Mouse (Mus musculus) brain, embryonic 14.5 days (tissue): ENCODE measurements around the gene Hsd11b2. TPM values are rescaled to one million over a fixed set of nuclear protein-coding genes. Genes with fewer than 3 reads are reported as not detected.

Experiments used
- DNase-seq: peaks from one replicate; pipeline ENCODE4 v3.0.0-alpha.2; 2011; ENCODE audit warnings: low read depth
- CTCF ChIP-seq: fragments of 200-500 bp; IDR thresholded peaks from 2 replicates; pipeline ENCODE4 v1.5.1; 2012; ENCODE audit warnings: inconsistent platforms, mild to moderate bottlenecking, moderate library complexity, borderline replicate concordance; ENCODE audit not compliant: insufficient read depth, insufficient read length; ENCODE audit errors: extremely low read depth
- POLR2A ChIP-seq: fragments of 200-500 bp; IDR thresholded peaks from 2 replicates; pipeline ENCODE4 v1.6.1; 2012; ENCODE audit warnings: mild to moderate bottlenecking, inconsistent platforms, borderline replicate concordance; ENCODE audit not compliant: poor library complexity, insufficient read depth, insufficient read length, severe bottlenecking; ENCODE audit errors: extremely low read depth
- polyA plus RNA-seq: library from polyadenylated mRNA; depleted of rRNA; stranded (reverse); fragments of >200 nt; gene quantifications from 2 replicates; pipeline ENCODE4 v1.2.3, GENCODE M21; 2012

Hsd11b2 gene
- polyA plus RNA-seq, 1 experiment = 12.1 TPM

DNA sequence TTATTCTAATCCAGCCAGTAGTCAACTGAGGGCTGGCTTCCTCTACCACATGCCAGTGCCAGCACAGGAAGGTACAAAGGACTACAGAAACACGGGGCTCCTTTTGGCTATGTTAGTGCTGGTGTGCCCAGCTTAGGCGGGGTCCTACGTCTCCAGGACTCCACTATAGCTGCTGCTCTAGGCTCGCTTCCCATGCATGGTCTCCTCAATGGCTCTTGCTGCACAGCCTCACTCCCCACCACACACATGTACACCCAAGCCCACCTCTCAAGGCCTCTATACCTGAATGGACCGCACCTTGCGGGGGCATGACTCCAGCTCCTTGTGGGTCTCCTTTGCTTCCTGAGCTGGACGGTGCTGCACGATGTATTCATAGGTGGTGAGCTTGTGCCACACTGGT is 42.8 kb upstream of the Hsd11b2 start:
- no peak for DNase-seq
- TF ChIP-seq CTCF (no peak), POLR2A (no peak)

DNA sequence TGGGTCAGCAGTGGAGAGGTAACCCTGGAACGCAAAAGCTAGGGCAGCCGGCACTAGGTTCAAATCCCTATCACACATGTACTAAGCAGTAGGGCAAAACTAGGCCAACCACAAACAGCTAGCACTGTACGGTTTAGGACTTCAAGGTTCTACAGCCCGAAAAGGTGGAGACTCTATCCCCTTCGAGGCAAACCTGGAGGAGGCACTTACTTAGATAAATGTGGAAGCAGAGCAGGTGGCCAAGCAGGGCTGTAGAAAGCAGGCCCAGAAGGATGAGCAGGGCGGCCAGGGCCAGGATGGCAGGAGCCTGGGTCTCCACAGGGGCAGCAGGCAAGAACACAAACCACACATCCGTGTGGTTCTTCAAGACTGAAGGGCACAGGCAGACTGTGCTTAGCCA is 42.4 kb upstream of the Hsd11b2 start:
- DNase-seq = no peak
- TF ChIP-seq POLR2A = no peak
- TF ChIP-seq CTCF = no peak

DNA sequence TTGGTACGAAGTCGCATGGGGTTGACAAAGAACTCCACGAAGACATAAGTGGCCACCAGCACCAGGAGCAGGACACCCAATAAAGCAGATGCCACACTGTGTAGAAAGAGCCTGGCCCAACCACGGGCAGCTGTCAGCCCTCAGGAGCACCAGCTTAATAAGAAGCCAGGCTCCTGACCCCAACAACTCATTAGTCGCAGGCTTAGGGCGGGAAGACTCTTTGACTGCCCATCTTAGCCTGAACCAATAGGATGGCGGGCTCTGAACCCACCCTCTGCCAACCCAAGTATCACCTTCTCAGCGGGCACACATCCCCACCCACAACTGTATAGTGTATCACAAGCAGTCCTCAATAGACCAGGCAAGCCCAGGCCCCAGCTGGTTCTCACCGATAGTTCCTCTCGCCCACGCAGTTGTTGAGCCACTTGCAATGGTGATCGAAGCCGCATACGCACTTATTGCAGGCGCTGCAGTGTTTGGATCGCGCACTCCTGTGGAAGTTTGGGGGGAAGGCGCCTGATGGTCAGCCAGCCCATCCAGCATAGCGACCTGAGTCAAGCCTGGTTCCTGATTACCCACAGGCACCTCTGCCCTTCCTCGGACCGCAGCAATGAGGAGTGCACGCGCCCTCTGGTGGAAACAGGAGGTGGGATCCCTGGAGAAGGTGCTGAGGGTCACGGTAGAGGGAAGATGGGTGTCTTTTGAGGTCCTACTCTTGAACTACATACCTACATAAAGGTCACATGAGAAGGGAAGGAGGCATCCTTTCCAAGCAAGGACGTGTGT is 41.7 kb upstream of the Hsd11b2 start:
- TF ChIP-seq POLR2A (no peak), CTCF (peak; percentile 81)
- no peak for DNase-seq

DNA sequence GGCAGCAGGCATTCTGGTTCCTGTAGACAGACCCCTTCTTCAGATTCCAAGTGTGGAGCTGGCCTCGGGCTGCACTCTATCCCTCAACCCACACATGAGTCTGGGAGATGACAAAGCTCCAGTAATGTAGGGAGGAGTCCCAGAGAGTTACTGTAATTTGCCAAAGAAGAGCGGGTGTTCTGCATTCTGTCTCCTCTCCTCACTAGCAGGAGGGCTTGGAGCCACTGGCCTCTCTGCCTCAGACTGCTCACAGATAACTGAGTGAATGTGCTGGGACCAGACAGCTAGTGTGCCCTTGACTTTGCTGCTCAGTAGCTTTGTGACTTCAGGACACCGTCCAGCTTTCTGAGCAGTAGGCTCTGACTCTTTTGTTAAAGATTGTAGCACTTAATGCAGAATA is 40.8 kb upstream of the Hsd11b2 start:
- no peak for DNase-seq
- TF ChIP-seq POLR2A (no peak), CTCF (no peak)

DNA sequence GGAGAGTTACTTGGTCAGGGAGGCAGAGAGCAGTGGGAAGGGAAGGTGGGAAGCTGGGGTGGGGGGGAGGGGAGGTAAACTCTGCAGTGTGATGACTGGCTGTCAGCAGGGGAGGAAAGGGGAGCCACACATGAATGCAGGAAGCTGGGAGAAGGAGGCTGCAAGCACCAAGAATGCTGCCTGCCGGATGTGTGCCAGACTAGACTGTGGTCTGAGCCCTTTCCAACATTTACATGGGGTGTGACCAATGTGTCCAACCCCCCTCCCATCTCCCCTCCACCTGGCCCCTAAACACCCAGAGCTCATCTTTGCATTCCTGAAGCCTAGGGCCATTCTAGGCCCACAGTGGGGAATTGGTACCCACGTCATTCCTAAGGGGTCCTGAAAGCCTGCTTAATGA is 37.5 kb upstream of the Hsd11b2 start:
- DNase-seq = no peak
- TF ChIP-seq CTCF (no peak), POLR2A (no peak)

DNA sequence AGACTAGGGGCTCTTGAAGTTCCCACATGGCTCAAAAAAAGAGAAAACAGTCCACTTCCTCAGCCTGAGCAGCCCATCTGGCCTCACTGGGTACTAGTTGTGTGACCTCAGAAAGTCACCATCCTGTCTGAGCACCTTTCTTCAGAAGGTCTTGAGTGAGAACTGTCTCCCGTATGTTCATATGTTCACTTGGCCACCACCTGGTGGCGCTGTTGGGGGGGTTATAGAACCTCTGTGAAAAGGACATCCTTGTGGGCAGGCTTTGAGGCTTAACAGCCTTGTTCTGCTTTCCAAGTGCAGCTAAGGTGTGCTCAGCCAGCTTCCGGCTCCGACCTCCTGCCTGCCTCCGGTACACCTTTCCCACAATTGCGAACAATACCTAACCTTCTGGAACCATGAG is 37.1 kb upstream of the Hsd11b2 start:
- no peak for DNase-seq
- TF ChIP-seq POLR2A (no peak), CTCF (peak; percentile 62; the same call in 1 of the 2 replicates)

DNA sequence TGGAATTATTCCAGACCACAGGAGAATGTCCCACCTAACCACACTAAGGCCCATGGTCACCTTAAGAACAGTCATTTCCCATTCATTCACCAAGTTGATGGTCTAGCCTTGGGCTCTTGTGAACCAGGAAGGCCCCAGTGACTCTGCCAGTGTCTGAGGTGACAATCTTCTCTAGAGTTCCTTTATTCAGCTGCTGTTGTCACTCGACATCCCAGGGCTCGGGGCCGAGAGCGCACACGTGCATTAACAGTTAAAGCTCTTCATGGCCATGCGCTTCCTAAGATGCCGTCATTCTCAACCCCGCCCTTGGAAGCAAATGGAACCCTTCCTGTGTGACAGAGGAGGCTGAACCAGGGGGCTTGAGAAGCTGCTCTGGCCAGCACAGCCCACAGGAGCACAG is 36.4 kb upstream of the Hsd11b2 start:
- TF ChIP-seq CTCF = no peak
- TF ChIP-seq POLR2A = no peak
- DNase-seq = no peak

DNA sequence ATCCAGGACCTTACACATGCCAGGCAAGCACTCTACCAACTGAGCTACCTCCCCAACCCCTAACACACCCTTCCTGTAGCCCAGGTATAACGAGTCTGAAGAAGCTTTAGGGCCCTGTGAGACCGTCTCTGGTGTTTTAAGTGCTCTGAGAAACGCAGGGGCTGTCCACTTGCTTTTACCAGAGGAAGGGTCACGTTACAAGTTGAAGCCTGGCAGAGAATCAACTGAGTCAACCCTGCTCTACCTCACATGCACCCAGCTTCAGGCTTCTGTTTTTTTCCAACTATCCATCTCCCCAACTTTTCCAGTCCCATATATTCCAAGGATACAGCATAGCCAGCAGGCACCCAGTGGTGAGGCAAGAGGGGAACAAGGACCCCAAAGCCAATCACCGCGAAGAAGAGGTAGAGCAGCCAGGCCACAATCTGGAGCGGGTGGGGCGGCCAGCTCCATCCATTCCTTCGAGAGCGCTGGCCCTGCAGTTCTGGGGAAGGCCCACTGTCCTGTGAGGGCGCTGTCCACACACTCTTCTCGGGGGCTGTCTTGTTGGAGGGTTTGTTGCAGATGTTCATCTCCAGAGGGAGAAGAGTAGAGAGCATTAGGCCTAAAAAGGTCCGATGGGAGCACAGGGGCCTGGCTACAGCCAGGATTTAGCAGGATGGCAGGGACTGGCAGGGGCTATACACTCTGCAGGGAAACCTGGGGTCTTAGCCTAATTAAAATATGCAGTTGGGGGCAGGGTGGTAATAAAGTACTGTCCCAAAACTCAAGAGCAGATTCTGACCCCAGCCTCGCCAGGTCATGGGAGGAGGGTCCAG is 35.1 kb upstream of the Hsd11b2 start:
- DNase-seq = no peak
- TF ChIP-seq CTCF (peak; percentile 70), POLR2A (no peak)

DNA sequence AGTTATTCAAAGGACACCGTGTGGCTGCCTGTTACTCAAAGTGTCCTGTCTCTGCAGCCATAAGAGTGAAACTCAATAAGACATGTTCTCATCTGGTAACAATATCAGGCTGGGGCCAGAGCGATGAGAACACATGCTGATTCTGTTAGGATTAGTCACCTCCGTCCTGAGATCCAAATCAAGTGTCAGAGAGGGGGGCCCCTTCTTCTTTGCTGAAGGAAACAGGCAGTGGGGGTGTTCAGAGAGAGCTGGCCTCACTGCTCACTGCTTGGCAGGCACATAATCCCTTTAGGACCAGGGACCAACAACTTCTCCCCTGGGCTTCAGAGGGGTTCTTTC is 34.6 kb upstream of the Hsd11b2 start:
- no peak for DNase-seq
- TF ChIP-seq CTCF = no peak
- TF ChIP-seq POLR2A = no peak

DNA sequence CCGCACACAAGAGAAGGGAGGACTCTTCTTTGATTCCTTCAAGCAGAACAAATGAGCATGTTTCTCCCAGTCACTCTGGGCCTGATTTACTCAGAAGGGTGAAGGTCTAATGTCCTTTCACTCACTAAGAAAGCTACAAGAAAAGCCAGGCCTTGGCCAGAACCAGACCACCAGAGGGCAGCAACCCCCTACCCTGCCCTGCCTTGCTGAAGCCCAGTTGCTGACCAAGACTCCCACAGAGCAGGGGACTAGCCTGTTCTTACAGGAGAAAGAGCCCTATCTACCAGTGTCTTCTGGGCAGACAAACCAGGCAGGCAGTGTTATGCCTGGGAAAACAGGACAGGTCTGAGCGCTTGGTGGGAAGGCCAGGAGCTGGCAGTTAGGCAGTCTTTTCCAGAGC is 34.2 kb upstream of the Hsd11b2 start:
- TF ChIP-seq POLR2A (no peak), CTCF (peak; percentile 73)
- DNase-seq = peak; percentile 72

DNA sequence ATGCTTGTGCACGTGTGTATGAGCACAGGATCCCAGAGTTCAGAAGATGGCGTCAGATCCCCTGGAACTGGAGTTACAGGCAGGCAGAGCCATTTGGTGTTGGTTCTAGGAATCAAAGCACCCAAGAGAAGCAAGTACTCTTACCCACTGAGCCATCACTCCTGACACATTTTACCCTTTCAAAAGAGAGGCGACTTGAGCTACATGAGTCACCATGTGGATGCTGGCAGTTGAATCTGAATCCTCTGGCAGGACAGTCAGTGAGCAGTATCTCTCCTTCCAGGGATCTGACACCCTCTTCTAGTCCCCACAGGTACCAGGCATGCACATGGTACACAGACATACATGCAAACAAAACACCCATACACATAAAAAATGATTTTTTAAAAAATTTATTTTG is 30.5 kb upstream of the Hsd11b2 start:
- TF ChIP-seq POLR2A (no peak), CTCF (no peak)
- no peak for DNase-seq
